Mouse (Mus musculus) testis, adult 2 months (tissue): ENCODE measurements around the gene Clec16a. TPM values are rescaled to one million over a fixed set of nuclear protein-coding genes. Genes with fewer than 3 reads are reported as not detected.

Source experiments
- H3K27ac ChIP-seq: fragments of 200-500 bp; 2 replicates; pipeline ENCODE4 v1.5.1; 2012; ENCODE audit warnings: low read depth, low read length; ENCODE audit not compliant: control insufficient read depth, insufficient read depth
- H3K27me3 ChIP-seq: fragments of 200-500 bp; 2 replicates; pipeline ENCODE4 v1.6.1; 2012; ENCODE audit warnings: mild to moderate bottlenecking, low read length, moderate library complexity; ENCODE audit not compliant: control insufficient read depth, insufficient read depth
- H3K36me3 ChIP-seq: fragments of 200-500 bp; 2 replicates; pipeline ENCODE4 v1.6.1; 2012; ENCODE audit warnings: mild to moderate bottlenecking, low read length; ENCODE audit not compliant: control insufficient read depth, insufficient read depth
- H3K4me1 ChIP-seq: fragments of 200-500 bp; 2 replicates; pipeline ENCODE4 v1.6.1; 2012; ENCODE audit warnings: low read length; ENCODE audit not compliant: control insufficient read depth, insufficient read depth
- H3K4me3 ChIP-seq: fragments of 200-500 bp; 2 replicates; pipeline ENCODE4 v1.5.1; 2012; ENCODE audit warnings: low read depth, mild to moderate bottlenecking, low read length, moderate library complexity, mixed read lengths; ENCODE audit not compliant: control insufficient read depth
- CTCF ChIP-seq: fragments of 200-500 bp; IDR thresholded peaks from 2 replicates; pipeline ENCODE4 v1.5.1; 2012; ENCODE audit warnings: low read depth, mild to moderate bottlenecking, inconsistent platforms, low read length, moderate library complexity; ENCODE audit not compliant: control insufficient read depth, insufficient read depth, insufficient replicate concordance
- POLR2A ChIP-seq: fragments of 200-500 bp; IDR thresholded peaks from 2 replicates; pipeline ENCODE4 v1.6.1; 2012; ENCODE audit warnings: low read depth, mild to moderate bottlenecking, inconsistent platforms, low read length, moderate library complexity; ENCODE audit not compliant: control insufficient read depth
- polyA plus RNA-seq: library from polyadenylated mRNA; depleted of rRNA; stranded (reverse); fragments of >200 nt; gene quantifications from 2 replicates; pipeline ENCODE4 v1.2.3, GENCODE M21; 2012

Clec16a gene
- polyA plus RNA-seq, 1 experiment = 30.8 TPM

DNA sequence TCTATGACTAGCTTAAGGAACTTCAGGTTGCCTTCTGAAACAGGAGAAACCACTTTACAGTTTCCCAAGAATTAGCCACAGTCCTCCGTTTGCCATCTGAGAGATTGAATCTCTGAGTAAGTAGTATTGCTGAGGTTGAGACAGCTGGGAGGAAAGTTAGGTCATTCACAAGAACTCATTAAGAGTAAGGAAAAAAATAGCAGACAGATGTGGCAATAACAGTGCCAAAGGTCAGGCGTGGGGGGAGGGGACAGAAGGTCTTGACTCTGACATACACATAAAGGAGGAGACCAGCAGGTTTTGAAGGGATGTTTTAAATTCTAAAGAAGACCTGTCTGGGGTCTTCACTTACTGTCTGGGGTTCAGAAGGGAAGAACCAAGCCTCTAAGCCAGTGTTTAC is 157.3 kb downstream of the Clec16a start:
- peaks cover 2% of the 10 kb centered on the region; the same call in 1 of the 2 replicates for H3K4me1 ChIP-seq
- H3K4me3 ChIP-seq = no peak overlapping the region
- no peak overlapping the region for H3K27ac ChIP-seq
- TF ChIP-seq POLR2A = no peak
- no peak for TF ChIP-seq CTCF
- H3K27me3 ChIP-seq = no peaks in the 10 kb centered on the region
- H3K36me3 ChIP-seq = no peaks in the 10 kb centered on the region

DNA sequence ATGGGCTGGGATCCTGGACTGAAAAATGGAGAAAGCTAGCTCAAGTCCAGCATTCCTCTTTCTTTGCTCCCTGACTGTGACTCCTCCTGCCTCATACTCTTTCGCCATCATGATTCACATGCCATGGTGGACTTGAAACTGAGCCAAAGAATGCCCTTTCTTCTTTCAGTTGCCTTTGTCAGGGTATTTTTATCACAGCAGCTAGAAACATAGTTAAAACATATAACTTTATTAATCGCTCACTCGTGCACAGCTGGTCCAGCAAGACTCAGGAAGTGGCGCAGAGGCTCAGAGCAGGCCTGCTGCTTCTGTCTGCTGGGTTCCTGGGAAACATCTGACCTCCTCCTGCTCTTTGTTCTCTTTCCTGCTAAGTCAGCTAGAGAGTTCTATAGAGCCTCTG is 158.8 kb downstream of the Clec16a start:
- H3K27ac ChIP-seq = no peak overlapping the region
- H3K27me3 ChIP-seq = no peaks in the 10 kb centered on the region
- peaks cover 2% of the 10 kb centered on the region; the same call in 1 of the 2 replicates for H3K4me1 ChIP-seq
- H3K4me3 ChIP-seq = no peak overlapping the region
- H3K36me3 ChIP-seq = no peaks in the 10 kb centered on the region
- TF ChIP-seq POLR2A (no peak), CTCF (no peak)

DNA sequence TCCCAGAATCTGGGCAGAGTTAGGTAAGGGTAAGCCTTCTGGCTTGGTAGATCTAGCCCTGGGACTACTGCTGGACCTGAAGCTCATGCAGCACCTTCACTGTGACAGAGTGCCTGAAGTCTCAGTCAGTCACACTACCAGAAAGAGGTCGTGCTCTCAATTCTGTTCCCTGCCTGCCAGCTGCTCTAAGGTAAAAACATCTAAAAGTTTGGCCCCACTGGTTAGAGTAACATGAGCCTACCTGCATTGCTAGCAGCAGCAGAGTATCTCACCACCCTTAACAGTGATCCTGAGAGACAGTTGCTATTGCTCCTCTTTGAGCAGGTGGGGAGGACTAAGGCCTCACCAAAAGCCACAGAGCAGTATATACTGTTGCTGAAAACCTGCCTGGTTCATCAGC is 160.3 kb downstream of the Clec16a start:
- H3K36me3 ChIP-seq = no peaks in the 10 kb centered on the region
- no peak overlapping the region for H3K4me3 ChIP-seq
- H3K27ac ChIP-seq = no peak overlapping the region
- peaks cover 2% of the 10 kb centered on the region; the same call in 1 of the 2 replicates for H3K4me1 ChIP-seq
- H3K27me3 ChIP-seq = no peaks in the 10 kb centered on the region
- TF ChIP-seq CTCF (no peak), POLR2A (no peak)

DNA sequence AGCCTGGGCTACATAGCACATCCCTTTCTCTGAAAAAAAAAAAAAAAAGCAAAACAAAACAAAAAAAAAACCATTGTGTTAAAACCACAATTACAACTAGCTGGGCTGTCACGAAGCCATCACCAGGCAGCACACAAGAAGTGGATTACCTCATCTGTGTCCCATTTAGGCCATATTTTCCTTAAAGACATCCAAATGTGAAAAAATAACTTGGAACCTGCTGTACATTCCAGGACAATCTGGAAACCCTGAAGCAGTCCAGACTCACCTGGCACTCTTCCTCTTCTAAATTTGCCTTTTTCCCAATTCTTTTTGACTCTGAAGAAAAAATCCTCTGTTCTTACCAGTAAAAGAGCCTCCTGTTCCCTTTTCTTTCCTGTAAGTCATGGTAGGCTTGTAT is 166.4 kb downstream of the Clec16a start:
- TF ChIP-seq CTCF = no peak
- no peak for TF ChIP-seq POLR2A
- no peaks in the 10 kb centered on the region for H3K27me3 ChIP-seq
- no peaks in the 10 kb centered on the region for H3K36me3 ChIP-seq
- no peaks in the 10 kb centered on the region for H3K4me1 ChIP-seq
- H3K27ac ChIP-seq = no peak overlapping the region
- H3K4me3 ChIP-seq = no peak overlapping the region

DNA sequence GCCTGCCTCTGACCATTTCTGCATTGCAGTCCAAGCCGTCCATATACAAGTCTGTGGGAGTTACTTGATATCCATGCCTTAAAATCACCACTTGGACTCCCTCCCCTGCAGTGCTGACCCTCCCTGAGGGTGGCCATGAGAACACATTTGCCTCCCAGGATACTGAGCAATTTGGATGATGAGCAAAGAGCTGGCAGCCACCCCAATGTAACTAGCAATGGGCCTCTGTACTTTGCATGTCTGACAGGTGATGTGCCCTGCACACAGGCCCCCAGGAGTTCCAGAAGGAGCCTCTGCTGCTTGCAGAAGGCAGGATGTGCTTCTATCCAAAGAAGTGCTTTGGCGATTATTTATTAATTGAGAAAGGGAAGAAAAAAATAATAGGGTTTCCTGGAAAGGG is 167.9 kb downstream of the Clec16a start:
- Histone ChIP-seq H3K4me3 (no peak overlapping the region), H3K4me1 (no peaks in the 10 kb centered on the region), H3K27ac (no peak overlapping the region), H3K36me3 (no peaks in the 10 kb centered on the region), H3K27me3 (no peaks in the 10 kb centered on the region)
- TF ChIP-seq POLR2A (no peak), CTCF (no peak)

DNA sequence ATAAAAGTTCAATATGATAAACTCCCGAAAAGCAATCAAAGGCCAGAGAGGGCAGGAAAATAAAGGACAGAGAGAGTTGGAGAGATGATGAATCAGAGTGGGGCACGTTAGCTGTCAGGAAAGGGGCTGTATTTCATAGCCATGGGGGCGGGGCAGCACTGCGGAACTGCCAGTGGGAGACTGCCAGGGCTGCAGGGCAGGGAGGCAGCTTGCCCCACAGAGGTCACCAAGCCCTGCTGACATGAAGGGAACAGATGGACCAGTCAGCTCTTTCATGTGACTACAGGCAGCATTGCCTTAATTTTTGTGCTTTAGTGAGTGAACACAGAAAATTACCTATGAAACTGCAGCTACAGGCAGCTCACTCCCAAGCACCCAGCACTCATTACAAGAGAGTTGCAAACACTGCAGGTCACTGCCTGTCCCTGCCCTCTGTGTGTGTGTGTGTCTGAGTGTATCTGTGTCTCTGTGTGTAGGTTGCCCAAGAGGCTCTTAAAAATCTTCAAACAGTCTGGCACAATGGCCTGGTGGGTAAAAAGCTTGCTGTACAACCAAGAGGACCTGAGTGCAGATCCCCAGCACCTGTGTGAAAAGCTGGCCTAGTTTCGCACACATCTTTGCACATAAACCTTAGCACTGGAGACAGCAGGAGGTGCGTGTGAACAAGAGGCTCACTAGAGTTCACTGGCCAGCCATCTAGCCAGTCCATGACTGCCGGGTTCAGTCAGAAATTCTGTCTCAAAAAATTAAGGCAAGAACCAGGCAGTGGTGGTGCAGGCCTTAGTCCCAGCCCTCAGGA is 168.5 kb downstream of the Clec16a start:
- Histone ChIP-seq H3K27ac (no peak overlapping the region), H3K36me3 (no peaks in the 10 kb centered on the region), H3K4me3 (no peak overlapping the region), H3K4me1 (no peaks in the 10 kb centered on the region), H3K27me3 (no peaks in the 10 kb centered on the region)
- TF ChIP-seq CTCF = no peak
- no peak for TF ChIP-seq POLR2A

DNA sequence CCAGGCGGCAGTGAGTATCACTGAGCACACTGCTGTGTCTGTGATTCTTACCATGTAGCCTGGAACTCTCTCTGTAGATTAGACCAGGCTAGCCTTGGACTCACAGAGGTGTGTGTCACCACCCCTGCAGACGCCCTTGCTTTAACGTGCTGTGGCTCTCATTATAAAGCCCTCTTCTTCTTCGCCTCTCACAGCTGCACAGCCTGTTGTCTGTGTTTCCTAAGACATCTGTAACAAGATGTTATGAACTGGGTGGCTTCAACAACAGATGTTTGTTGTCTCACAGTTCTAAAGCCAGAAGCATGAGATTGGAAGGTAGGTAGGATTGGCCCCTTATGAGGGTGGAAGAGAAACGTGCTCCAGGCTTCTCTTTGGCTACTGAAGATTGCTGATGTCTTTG is 170.1 kb downstream of the Clec16a start:
- no peak overlapping the region for H3K27ac ChIP-seq
- no peak overlapping the region for H3K4me3 ChIP-seq
- TF ChIP-seq POLR2A (no peak), CTCF (no peak)
- H3K4me1 ChIP-seq = no peaks in the 10 kb centered on the region
- no peaks in the 10 kb centered on the region for H3K27me3 ChIP-seq
- H3K36me3 ChIP-seq = no peaks in the 10 kb centered on the region
